Mouse (Mus musculus) lung, embryonic 16.5 days (tissue): ENCODE measurements around the gene Ccdc33. TPM values are rescaled to one million over a fixed set of nuclear protein-coding genes. Genes with fewer than 3 reads are reported as not detected.

Experiments
- ATAC-seq: fragments of 200-750 bp; cut with Nextera tagmentation; 2 replicates; pipeline ENCODE4 v1.8.0; 2017; ENCODE audit warnings: low read depth, mild to moderate bottlenecking, moderate library complexity
- H3K27ac ChIP-seq: fragments of 300-500 bp; sonication (generic); 2 replicates; pipeline ENCODE4 v1.5.1; 2014; ENCODE audit warnings: mild to moderate bottlenecking, control low read depth, low read length
- H3K27me3 ChIP-seq: fragments of 300-500 bp; sonication (generic); 2 replicates; pipeline ENCODE4 v1.6.1; 2014; ENCODE audit warnings: low read depth, low read length, mixed read lengths; ENCODE audit not compliant: control insufficient read depth, insufficient read depth
- H3K36me3 ChIP-seq: fragments of 300-500 bp; sonication (generic); 2 replicates; pipeline ENCODE4 v1.6.1; 2014; ENCODE audit warnings: low read length; ENCODE audit not compliant: control insufficient read depth, insufficient read depth
- H3K4me1 ChIP-seq: fragments of 300-500 bp; sonication (generic); replicated peaks from 2 replicates; pipeline ENCODE4 v1.6.1; 2014; ENCODE audit warnings: low read length, mixed read lengths; ENCODE audit not compliant: control insufficient read depth, insufficient read depth
- H3K4me2 ChIP-seq: fragments of 300-500 bp; sonication (generic); 2 replicates; pipeline ENCODE4 v1.6.1; 2014; ENCODE audit warnings: low read depth, low read length, control low read depth
- H3K4me3 ChIP-seq: fragments of 300-500 bp; sonication (generic); 2 replicates; pipeline ENCODE4 v1.5.1; 2014; ENCODE audit warnings: mild to moderate bottlenecking, low read length, control low read depth
- H3K9ac ChIP-seq: fragments of 300-500 bp; sonication (generic); 2 replicates; pipeline ENCODE4 v1.6.1; 2014; ENCODE audit warnings: low read length, control low read depth
- H3K9me3 ChIP-seq: fragments of 300-500 bp; sonication (generic); 2 replicates; pipeline ENCODE4 v1.6.1; 2016; ENCODE audit warnings: low read length; ENCODE audit not compliant: control insufficient read depth
- WGBS: fragments of 180-500 bp; shearing (Covaris S2); extraction: QIAGEN DNeasy Blood & Tissue Kit; methylation state at CpG from one replicate; pipeline ENCODE4 v1.1.7; 2014; 5-methylcytosine and 5-hydroxymethylcytosine counted together
- polyA plus RNA-seq: library from polyadenylated mRNA; unstranded; fragments of >200 nt; fragmentation: Nextera tagmentation; extraction: Ambion mirVana; gene quantifications from 2 replicates; pipeline ENCODE4 v1.2.1, GENCODE M21; 2015

Ccdc33 gene
- polyA plus RNA-seq, 1 experiment from 2014 or later, result 0.68 TPM

DNA sequence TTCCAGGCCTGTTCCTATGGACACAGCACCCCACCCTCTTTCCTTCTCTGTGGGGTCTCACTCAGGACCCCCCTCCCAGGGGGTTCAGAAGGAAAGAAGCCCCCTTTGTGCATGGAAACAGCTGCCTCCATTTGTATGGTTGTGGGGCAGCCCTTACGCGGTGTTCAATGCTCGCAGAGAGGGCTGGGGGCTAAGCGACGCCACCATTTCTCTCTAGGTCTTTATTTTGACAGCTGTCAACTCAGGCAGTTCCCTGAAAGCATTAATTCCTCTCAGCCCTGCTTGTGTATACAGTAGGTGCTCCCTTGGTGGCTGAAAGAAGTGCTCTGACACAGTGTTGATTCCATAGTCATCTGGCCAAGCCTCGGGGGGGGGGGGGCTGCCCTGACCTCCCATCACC, 15.0 kb downstream of the Ccdc33 start:
- Histone ChIP-seq H3K27me3 (no peaks in the 10 kb centered on the region; the same call in 1 of the 2 replicates), H3K36me3 (no peaks in the 10 kb centered on the region), H3K9ac (no peak overlapping the region), H3K4me2 (no peak overlapping the region), H3K4me1 (no peaks in the 10 kb centered on the region), H3K4me3 (no peak overlapping the region), H3K9me3 (no peaks in the 10 kb centered on the region), H3K27ac (no peak overlapping the region)
- WGBS, result 45% methylated on average over 6 of the region's 6 CpGs
- ATAC-seq, result no peak

DNA sequence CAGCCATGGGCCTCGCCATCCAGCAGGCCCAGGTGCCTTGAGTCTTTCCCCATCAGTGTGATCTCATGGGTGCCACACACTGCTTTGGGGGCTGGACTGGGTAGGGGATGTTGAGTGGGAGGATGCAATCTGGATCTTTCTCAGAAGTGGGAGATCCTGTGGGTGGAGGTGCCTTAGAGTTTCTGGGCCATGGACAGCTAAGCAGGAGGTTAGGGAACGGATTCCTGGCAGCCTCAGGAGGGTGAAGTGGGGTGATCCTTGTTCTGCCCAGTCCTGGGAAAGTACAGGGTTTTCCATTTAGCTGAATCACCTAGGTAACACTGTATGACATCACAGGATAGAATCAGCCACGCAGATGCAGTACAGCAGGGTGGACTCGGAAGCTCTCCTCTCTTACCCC, 16.6 kb downstream of the Ccdc33 start:
- H3K27me3 ChIP-seq, result no peaks in the 10 kb centered on the region; the same call in 1 of the 2 replicates
- H3K27ac ChIP-seq, result no peak overlapping the region
- no peak overlapping the region for H3K4me3 ChIP-seq
- H3K9me3 ChIP-seq, result no peaks in the 10 kb centered on the region
- 61% methylated on average over 4 of the region's 4 CpGs for WGBS
- H3K36me3 ChIP-seq, result no peaks in the 10 kb centered on the region
- no peaks in the 10 kb centered on the region for H3K4me1 ChIP-seq
- H3K4me2 ChIP-seq, result no peak overlapping the region
- ATAC-seq, result no peak
- H3K9ac ChIP-seq, result no peak overlapping the region

DNA sequence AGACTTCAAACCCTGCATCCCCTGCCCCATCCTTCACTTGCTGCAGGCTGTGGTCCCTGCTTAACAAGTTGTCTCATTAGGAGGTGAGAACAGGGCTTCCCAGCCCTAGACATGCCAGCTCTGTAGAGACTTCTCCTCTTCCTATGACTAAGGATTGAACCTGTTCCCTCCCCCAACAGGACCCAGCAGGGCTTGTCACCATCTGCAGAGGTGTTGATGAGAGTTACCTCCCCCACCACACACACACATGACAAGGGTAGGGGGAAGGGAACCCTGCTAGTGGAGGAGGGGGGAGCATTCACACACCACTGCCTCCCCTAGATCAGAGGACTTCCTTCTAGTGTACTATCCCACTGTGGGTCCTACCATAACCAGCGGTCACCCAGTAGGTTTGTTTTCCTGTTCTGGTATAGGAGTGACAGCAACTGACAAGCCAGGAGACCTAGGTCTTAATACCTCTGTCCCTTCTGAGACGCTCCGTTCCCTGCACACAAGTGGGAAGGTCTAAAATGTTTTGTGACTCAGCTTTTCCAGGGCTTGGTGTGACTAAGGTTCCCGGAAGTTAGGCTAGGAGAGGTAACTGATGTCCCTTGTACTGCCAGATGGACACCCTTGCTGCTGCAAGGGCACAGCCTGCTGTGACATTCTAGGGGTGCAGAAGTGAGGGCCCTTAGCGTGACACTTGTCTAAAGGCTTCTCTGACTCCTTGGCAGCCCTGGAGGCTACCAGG, 18.6 kb downstream of the Ccdc33 start:
- WGBS, result 60% methylated on average over 5 of the region's 5 CpGs
- ATAC-seq, result no peak
- Histone ChIP-seq H3K4me3 (no peak overlapping the region), H3K36me3 (no peaks in the 10 kb centered on the region), H3K27me3 (no peaks in the 10 kb centered on the region; the same call in 1 of the 2 replicates), H3K4me1 (peaks cover 4% of the 10 kb centered on the region; the same call in 1 of the 2 replicates), H3K9me3 (no peaks in the 10 kb centered on the region), H3K27ac (no peak overlapping the region), H3K4me2 (no peak overlapping the region), H3K9ac (no peak overlapping the region)

DNA sequence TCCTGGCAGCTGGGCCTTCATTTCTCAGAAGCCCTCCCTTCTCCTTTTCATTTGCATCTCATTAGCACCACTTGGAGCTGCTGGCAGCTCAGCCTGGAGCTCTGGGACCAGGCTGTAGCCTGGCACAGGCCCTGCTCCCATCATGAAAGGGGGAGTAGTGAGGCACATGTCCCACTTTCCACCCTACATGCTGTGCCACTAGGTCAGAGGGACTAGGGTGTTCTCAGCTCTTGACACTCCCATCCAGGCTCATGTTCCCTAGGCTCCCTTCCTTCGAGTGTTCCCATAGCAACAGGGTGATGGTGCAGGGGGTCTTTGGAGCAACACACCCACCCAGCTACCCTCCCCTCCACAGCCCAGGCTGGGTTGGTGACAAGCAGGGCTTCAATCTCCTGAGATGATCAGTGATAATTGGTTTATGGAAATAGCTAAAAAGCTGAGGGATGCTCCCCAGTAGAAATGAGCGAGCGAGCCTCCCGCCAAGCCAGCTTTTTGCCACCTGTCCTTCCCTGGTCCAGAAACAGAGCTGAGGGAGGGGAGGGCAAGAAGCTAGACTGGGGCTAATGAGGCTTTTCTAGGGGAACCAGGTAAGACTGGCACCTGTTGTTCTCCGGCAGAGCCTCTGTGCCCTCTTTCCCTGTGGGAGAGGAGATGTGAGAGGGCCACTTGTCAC, 21.9 kb downstream of the Ccdc33 start:
- Histone ChIP-seq H3K4me2 (no peak overlapping the region), H3K27ac (no peak overlapping the region), H3K4me3 (no peak overlapping the region), H3K36me3 (no peaks in the 10 kb centered on the region), H3K27me3 (no peaks in the 10 kb centered on the region; the same call in 1 of the 2 replicates), H3K4me1 (peaks cover 6% of the 10 kb centered on the region; the same call in 1 of the 2 replicates), H3K9ac (no peak overlapping the region), H3K9me3 (no peaks in the 10 kb centered on the region)
- ATAC-seq, result peak; percentile 24; the same call in 1 of the 2 replicates
- 69% methylated on average over 5 of the region's 5 CpGs for WGBS

DNA sequence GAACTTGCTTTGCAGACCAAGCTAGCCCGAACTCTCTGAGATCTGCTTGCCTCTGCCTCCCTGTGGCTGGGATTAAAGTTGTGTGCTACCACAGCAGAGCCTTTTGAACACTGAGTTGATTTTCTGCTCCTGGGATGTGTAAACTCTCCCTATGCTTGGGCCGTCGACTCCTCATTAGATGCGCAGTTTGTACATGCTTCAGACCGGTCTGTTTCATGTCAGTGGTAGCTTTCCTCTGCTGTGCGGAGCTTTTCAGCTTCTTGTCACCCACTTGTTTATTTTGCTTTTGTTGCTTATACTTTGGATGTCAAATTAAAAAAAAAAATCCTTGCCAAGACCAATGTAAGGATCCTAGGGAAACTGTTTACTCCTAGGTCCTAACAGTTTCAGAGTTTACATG, 22.6 kb downstream of the Ccdc33 start:
- H3K4me2 ChIP-seq, result no peak overlapping the region
- peak; percentile 66 for ATAC-seq
- no peaks in the 10 kb centered on the region for H3K36me3 ChIP-seq
- no peak overlapping the region for H3K4me3 ChIP-seq
- no peaks in the 10 kb centered on the region for H3K9me3 ChIP-seq
- no peak overlapping the region for H3K9ac ChIP-seq
- WGBS, result 50% methylated on average over 6 of the region's 6 CpGs
- H3K27ac ChIP-seq, result no peak overlapping the region
- H3K4me1 ChIP-seq, result peaks cover 6% of the 10 kb centered on the region; the same call in 1 of the 2 replicates
- H3K27me3 ChIP-seq, result no peaks in the 10 kb centered on the region; the same call in 1 of the 2 replicates

DNA sequence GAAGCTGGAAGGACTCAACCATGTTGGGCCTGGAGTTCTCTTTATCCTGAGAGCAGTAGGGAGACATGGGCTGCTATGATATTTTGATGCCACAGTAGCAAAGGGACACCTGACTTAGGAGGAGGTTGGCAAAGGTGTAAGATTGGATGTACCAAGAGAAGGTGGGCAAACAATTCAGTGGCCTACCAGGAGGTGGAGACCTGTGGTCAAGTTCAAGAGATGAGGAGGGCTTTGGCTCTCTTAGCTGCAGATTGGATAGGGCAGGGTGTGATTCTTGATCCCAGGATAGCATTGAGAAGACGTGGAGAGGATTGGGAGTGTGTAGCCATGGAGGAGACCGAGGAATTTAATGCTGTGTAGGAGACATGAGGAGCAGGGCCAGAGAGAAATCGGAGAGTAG, 24.8 kb downstream of the Ccdc33 start:
- Histone ChIP-seq H3K4me3 (no peak overlapping the region), H3K27ac (no peak overlapping the region), H3K27me3 (no peaks in the 10 kb centered on the region), H3K9ac (no peak overlapping the region), H3K9me3 (no peaks in the 10 kb centered on the region), H3K4me2 (no peak overlapping the region), H3K36me3 (no peaks in the 10 kb centered on the region), H3K4me1 (peaks cover 6% of the 10 kb centered on the region; the same call in 1 of the 2 replicates)
- 64% methylated on average over 3 of the region's 3 CpGs for WGBS
- no peak for ATAC-seq

DNA sequence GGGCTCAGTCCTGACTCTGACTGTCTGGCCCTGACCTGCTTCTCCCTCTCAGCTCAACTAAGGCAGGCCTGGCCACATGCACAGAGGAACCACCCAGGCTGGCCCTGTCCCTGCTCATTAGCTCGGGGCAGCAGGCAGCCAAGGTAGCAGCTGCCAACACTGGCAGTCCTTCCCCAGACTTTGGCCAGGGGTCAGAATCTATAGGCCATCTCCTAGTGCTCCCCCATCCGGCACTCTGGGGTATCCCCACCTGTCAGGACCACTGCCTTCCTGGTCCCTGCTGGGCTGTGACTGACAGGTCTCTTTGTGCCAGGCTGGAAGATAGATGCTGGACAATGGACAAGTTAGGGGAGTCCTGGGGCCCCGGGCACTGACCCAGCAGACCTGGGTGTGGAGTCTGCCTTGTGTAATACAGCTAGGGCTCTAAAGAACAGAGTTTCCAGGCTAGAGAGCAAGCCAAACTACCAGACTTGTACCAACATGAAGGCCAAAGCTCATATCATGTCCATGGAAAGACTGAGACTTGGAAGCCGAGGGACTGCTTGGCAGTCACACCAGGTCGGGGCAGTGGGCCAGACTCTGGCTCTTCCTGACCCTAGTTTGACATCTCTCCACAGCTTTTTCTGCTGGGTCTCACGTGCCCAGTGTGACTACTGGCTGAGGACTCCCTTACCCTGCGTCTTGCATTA, 25.9 kb downstream of the Ccdc33 start:
- H3K4me1 ChIP-seq, result peaks cover 6% of the 10 kb centered on the region; the same call in 1 of the 2 replicates
- WGBS, result 61% methylated on average over 7 of the region's 7 CpGs
- H3K27ac ChIP-seq, result no peak overlapping the region
- ATAC-seq, result no peak
- H3K4me3 ChIP-seq, result no peak overlapping the region
- H3K9ac ChIP-seq, result no peak overlapping the region
- no peaks in the 10 kb centered on the region for H3K36me3 ChIP-seq
- no peaks in the 10 kb centered on the region for H3K9me3 ChIP-seq
- no peaks in the 10 kb centered on the region for H3K27me3 ChIP-seq
- H3K4me2 ChIP-seq, result no peak overlapping the region

DNA sequence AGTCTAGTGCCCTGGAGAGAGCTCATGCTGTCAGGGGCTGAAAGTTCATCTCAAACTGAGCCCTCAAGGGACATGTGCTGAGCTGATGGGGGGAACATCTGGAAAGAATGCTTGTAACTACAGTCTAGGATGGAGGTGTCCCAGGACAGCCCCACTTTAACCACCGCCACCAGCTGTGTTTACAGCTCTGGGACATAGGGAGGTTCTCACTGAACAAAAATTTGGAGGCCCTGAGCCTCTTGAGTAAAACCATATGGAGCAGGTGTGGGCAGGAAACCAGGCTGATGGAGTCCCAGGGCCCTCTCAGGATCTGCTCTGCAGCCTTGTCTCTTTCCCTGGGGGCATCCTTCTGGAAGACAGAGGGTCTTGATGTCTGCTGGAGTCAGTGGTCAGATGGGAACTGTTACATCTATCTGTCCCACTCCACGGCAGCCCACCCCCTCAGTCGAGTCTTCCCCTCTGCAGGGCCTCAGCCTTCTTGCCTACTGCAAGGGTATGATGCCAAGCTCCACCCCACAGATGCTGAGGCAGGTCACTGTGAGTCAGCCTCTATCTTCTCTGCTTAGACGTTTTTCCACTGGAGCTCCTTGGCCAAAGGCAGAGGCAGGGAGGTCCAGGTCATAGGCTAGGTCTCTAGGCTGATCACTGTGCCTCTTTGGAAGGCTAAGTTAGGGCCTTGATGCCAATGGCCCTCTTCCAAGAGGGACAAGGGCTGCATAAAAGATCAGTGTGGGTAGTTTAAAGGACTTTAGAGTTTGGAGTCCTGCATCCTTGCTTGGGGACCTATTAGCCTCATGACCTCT, 26.8 kb downstream of the Ccdc33 start:
- Histone ChIP-seq H3K4me3 (no peak overlapping the region), H3K4me2 (no peak overlapping the region), H3K9me3 (no peaks in the 10 kb centered on the region), H3K27ac (no peak overlapping the region), H3K36me3 (no peaks in the 10 kb centered on the region), H3K4me1 (peaks cover 6% of the 10 kb centered on the region; the same call in 1 of the 2 replicates), H3K9ac (no peak overlapping the region), H3K27me3 (no peaks in the 10 kb centered on the region)
- no peak for ATAC-seq
- 39% methylated on average over 4 of the region's 4 CpGs for WGBS
